Mouse (Mus musculus) ES-E14 (cell line): ENCODE data around the gene Rdh19.

Source experiments
- HCFC1 ChIP-seq: IDR thresholded peaks from 2 replicates; pipeline ENCODE4 v1.6.1; 2012; ENCODE audit warnings: low read length, inconsistent platforms, borderline replicate concordance; ENCODE audit not compliant: insufficient read depth
- MAFK ChIP-seq: IDR thresholded peaks from 2 replicates; pipeline ENCODE4 v1.6.1; 2014; ENCODE audit warnings: mild to moderate bottlenecking, low read depth, low read length, inconsistent platforms; ENCODE audit not compliant: insufficient read depth
- ZC3H11A ChIP-seq: IDR thresholded peaks from 2 replicates; pipeline ENCODE4 v1.6.1; 2012; ENCODE audit warnings: low read depth, mild to moderate bottlenecking, inconsistent platforms, low read length, borderline replicate concordance

- TF ChIP-seq ZC3H11A = no peak
- TF ChIP-seq MAFK = no peak
- no peak for TF ChIP-seq HCFC1
Observed at GRCm38 (mm10) chr10:127906138-127906537, 56.4 kb downstream of the Rdh19 start.
